Mouse (Mus musculus): ENCODE measurements around the gene Ercc4. TPM values are rescaled to one million over a fixed set of nuclear protein-coding genes. Genes with fewer than 3 reads are reported as not detected.

The Ercc4 gene
- total RNA-seq, 2 experiments from 2014 or later: 26.5 to 27.2 TPM

DNA sequence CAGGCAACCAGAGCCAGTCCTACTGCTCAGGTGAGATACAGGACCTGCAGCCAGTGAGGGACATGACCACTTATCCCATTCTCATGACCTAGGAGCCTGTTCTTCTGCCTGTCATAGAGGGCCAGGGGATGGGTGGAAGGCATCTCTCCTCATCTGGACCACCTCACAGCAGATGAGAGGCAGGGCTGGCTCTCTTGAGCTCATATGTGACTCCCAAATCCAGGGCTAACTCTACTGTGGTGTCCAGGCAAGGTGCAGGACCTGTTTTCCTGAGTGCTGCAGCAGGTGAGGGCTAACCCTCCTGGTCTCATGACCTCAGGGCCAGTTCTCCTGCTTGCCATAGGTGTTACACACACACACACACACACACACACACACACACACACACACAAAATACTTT lies 44.9 kb downstream of the Ercc4 start:
- Histone ChIP-seq H3K4me3 (no peak overlapping the region), H3K27ac (no peak overlapping the region)
- no peak for DNase-seq (ENCODE audit: low spot score in 2 of 2)
- no peak for TF ChIP-seq CTCF (conservative IDR thresholded peaks at IDR 0.05)

DNA sequence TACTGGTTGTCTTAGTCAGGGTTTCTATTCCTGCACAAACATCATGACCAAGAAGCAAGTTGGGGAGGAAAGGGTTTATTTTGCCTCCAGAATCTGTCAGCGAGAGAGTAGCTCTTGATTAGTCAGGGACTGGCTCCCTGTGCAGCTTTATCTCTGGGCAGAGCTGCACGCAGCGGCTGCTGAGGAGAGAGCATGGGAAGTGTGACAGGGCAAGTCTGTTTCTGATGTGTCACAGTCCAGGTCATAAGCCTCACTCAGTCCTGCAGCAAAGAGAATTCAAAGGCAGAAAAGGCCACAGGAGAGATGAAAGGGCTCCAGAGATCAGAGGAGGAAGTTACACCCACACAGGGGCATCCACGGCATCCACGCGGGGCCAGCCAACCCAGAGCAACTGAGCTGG lies 47.8 kb downstream of the Ercc4 start:
- TF ChIP-seq CTCF (conservative IDR thresholded peaks at IDR 0.05): no peak
- no peak for DNase-seq (ENCODE audit: low spot score in 2 of 2)
- Histone ChIP-seq H3K4me3 (no peak overlapping the region), H3K27ac (peak overlapping the region; percentile 92)

GRCm38 (mm10) chr16:13158153-13158670 lies 48.7 kb downstream of the Ercc4 start:
- no peak for DNase-seq (ENCODE audit: low spot score in 2 of 2)
- Histone ChIP-seq H3K4me3 (no peak overlapping the region), H3K27ac (peak overlapping the region; percentile 92)
- peak; percentile 62 for TF ChIP-seq CTCF (conservative IDR thresholded peaks at IDR 0.05)

- Histone ChIP-seq H3K4me3 (peak overlapping the region; percentile 24; the same call in 1 of the 2 replicates), H3K27ac (peak overlapping the region; percentile 92)
- no peak for TF ChIP-seq CTCF (conservative IDR thresholded peaks at IDR 0.05)
- peak; percentile 73 for DNase-seq (ENCODE audit: low spot score in 2 of 2)
These were observed 49.7 kb downstream of the Ercc4 start for GRCm38 (mm10) chr16:13158906-13159889.

GRCm38 (mm10) chr16:13159927-13160644 lies 50.6 kb downstream of the Ercc4 start:
- peak overlapping the region; percentile 52 for H3K4me3 ChIP-seq
- H3K27ac ChIP-seq: peak overlapping the region; percentile 92
- peak; percentile 90 to 98 for DNase-seq (ENCODE audit: low spot score in 2 of 2)
- peak; percentile 85 for TF ChIP-seq CTCF (conservative IDR thresholded peaks at IDR 0.05)

- TF ChIP-seq CTCF (conservative IDR thresholded peaks at IDR 0.05): no peak
- no peak for DNase-seq (ENCODE audit: low spot score in 2 of 2)
- Histone ChIP-seq H3K4me3 (no peak overlapping the region), H3K27ac (no peak overlapping the region)
These were observed 52.0 kb downstream of the Ercc4 start for GRCm38 (mm10) chr16:13161516-13161915.

GRCm38 (mm10) chr16:13167731-13168130 lies 58.2 kb downstream of the Ercc4 start:
- H3K27ac ChIP-seq: no peak overlapping the region
- no peak overlapping the region for H3K4me3 ChIP-seq
- TF ChIP-seq CTCF (conservative IDR thresholded peaks at IDR 0.05): no peak
- DNase-seq (ENCODE audit: low spot score in 2 of 2): no peak

DNA sequence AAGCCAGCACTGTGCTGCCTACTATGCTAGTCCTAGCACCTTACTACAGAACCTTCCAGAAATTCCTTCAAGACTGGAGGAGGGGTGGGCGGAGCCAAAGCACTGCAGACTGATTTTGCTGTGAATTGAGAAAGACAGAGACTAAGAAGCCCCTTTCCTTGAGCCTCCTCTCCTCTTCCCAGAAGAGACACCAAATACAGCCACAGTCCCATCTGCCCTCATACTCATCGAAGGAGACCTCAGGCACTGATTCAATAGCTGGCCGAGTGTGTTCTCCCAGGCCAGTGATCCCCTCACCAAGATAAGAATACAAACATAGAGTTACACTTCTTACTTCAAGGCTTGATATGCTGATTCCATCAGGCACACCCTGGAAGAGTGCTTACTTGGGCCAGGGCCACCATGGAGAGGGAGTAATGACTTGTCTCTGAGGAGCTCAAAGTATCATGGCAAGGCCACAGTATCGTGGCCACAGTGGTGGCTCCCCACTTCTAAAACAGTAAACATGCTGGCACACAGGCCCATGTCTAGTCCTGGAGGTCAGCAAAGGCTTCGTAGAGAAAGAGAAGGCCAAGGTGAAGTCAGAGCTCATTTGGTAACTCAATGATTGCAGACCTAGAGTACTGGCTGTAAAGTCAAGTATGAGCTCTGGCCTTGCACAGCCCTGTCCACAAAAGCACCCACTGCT lies 63.7 kb downstream of the Ercc4 start:
- Histone ChIP-seq H3K4me3 (no peak overlapping the region), H3K27ac (no peak overlapping the region)
- DNase-seq (ENCODE audit: low spot score in 2 of 2): no peak
- TF ChIP-seq CTCF (conservative IDR thresholded peaks at IDR 0.05): no peak

DNA sequence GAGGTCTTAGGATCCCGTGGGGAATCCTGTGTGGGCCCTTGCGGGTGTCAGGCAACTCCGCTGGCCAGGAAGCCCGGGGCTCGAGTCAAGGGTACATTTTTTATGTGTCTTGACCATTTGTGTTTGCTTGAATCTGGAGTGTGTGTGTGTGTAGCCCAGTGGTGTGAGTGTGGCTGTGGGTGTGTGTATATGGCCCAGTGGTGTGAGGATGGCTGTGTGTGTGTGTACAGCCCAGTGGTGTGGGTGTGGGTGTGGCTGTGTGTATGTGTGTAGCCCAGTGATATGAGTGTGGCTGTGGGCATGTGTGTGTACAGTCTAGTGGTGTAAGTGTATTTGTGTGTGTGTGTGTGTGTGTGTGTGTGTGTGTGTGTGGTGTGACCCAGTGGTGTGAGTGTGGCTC lies 73.0 kb downstream of the Ercc4 start:
- H3K27ac ChIP-seq: no peak overlapping the region
- no peak overlapping the region for H3K4me3 ChIP-seq
- DNase-seq (ENCODE audit: low spot score in 2 of 2): no peak
- TF ChIP-seq CTCF (conservative IDR thresholded peaks at IDR 0.05): no peak

DNA sequence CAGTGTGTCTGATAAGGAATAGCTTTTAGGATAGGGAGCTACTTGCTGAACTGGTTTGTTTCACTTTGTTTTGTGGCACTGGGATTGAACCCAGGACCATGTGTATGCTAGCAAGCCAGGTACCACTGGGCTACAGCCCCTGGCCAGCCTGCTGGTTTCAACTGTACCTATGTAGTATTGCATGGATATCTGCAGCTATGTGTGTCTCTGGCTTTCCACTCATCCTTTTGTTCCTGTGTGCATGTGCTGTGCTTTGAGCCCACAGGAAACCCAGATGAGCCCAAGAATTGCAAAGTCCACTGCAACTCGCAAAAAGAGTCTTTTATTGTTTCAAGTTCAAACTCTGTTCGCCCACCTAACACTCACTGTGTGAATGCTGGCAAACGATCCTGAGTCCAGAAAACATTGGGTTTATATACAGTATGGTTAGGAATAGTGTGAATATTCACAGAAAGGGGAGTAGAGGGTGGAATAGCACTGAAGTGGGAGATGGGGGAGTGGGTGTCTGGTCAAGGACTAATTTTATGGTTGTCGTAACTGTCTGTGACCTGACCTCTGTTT lies 73.8 kb downstream of the Ercc4 start:
- DNase-seq (ENCODE audit: low spot score in 2 of 2): no peak
- no peak overlapping the region for H3K27ac ChIP-seq
- TF ChIP-seq CTCF (conservative IDR thresholded peaks at IDR 0.05): no peak
- no peak overlapping the region for H3K4me3 ChIP-seq

DNA sequence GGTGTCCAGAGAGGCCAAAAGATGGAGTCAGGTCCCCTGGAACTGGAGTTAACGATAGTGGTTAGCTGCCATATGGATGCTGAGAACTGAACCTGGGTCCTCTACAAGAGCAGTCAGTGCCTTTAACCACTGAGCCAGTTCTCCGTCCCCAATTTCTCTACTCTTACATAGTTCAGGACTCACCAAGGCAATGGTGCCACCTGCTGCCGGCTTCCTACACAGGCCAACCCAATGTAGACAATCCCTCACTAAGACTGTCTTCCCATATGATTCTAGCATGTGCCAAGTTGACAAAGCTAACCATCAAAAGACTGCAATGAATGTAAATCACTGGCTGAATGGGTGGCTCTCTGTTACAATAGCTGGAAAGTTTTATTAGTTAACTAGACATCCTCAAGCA lies 74.9 kb downstream of the Ercc4 start:
- no peak for DNase-seq (ENCODE audit: low spot score in 2 of 2)
- Histone ChIP-seq H3K4me3 (no peak overlapping the region), H3K27ac (no peak overlapping the region)
- TF ChIP-seq CTCF (conservative IDR thresholded peaks at IDR 0.05): peak; percentile 24; the same call in 1 of the 2 replicates

DNA sequence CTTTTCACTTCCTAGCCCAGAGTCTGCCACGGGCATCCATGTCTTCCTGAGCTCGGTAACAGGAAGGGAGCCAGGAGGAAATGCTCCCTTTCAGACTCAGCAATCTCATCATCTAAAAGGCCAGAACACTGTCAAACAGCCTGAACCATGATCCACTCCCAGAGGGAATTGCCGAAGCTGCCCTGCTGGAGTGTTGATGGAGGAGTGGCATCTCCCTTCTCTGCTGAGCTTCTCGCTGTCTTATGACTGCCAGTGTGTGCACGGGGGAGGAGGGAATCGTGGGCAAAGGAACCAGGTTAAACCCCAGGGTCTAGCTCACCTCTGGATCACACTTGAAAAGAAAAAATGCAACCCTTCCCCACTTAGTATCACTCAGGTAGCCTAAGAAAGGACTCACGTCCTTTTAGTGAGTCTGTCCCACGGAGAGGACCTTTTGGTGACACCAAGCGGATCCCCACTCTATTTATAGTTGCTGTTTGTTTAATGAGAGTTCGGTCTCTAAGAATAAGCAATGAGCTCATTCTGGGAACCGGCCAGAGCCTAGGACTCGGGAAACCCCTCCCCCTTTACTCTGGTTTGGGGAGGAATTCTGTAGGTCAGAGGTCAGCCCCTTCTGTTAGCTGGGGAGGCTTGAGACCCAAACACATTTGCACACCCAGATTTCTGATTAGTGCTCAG lies 80.1 kb downstream of the Ercc4 start:
- Histone ChIP-seq H3K27ac (peak overlapping the region; percentile 95), H3K4me3 (no peak overlapping the region)
- TF ChIP-seq CTCF (conservative IDR thresholded peaks at IDR 0.05): no peak
- no peak for DNase-seq (ENCODE audit: low spot score in 2 of 2)
